Mouse (Mus musculus): ENCODE measurements around the gene Chst14. TPM values are rescaled to one million over a fixed set of nuclear protein-coding genes. Genes with fewer than 3 reads are reported as not detected.

The Chst14 gene
- 26.9 and 29.6 TPM in 2 replicates for polyA plus RNA-seq (2016; fragmentation: Nextera tagmentation; extraction: Ambion mirVana)

- Histone ChIP-seq H3K36me3 (peaks cover 22% of the 10 kb centered on the region), H3K27ac (no peak within 1 kb of the TSS), H3K27me3 (no peaks in the 10 kb centered on the region), H3K9ac (peak within 1 kb of the TSS; percentile 81), H3K4me3 (peak within 1 kb of the TSS; percentile 60), H3K4me2 (replicated peaks) (peak within 1 kb of the TSS; percentile 86), H3K9me3 (replicated peaks) (no peaks in the 10 kb centered on the region), H3K4me1 (peaks cover 38% of the 10 kb centered on the region)
- WGBS: 1% methylated on average over 39 of the region's 47 CpGs
- peak; percentile 83 for ATAC-seq (ENCODE audit: low FRiP score)
Observed at GRCm38 (mm10) chr2:118926361-118926997, at the start of gene Chst14. Chst14 (plus strand) TSS chr2:118926496.

GRCm38 (mm10) chr2:118881019-118881418 lies 45.3 kb upstream of the Chst14 start:
- Histone ChIP-seq H3K27ac (no peak overlapping the region), H3K4me1 (0 out of 2 replicates have a peak, but pooled peaks cover 3% of the 10 kb centered on the region), H3K9ac (no peak overlapping the region), H3K27me3 (peaks cover 17% of the 10 kb centered on the region), H3K4me3 (no peak overlapping the region), H3K4me2 (replicated peaks) (no peak overlapping the region), H3K36me3 (peaks cover 21% of the 10 kb centered on the region), H3K9me3 (replicated peaks) (no peaks in the 10 kb centered on the region)
- ATAC-seq (ENCODE audit: low FRiP score): no peak
- WGBS: 83% methylated on average over 4 of the region's 4 CpGs

GRCm38 (mm10) chr2:118881956-118882355 lies 44.3 kb upstream of the Chst14 start:
- no peak overlapping the region for H3K4me2 ChIP-seq (replicated peaks)
- ATAC-seq (ENCODE audit: low FRiP score): no peak
- H3K27ac ChIP-seq: no peak overlapping the region
- no peak overlapping the region for H3K9ac ChIP-seq
- WGBS: 86% methylated on average over 5 of the region's 5 CpGs
- H3K36me3 ChIP-seq: peaks cover 12% of the 10 kb centered on the region
- H3K27me3 ChIP-seq: peaks cover 24% of the 10 kb centered on the region
- H3K4me1 ChIP-seq: 0 out of 2 replicates have a peak, but pooled peaks cover 3% of the 10 kb centered on the region
- H3K9me3 ChIP-seq (replicated peaks): no peaks in the 10 kb centered on the region
- H3K4me3 ChIP-seq: no peak overlapping the region

- ATAC-seq (ENCODE audit: low FRiP score): peak; percentile 82
- H3K27ac ChIP-seq: no peak overlapping the region
Observed at GRCm38 (mm10) chr2:118882840-118883679, 43.2 kb upstream of the Chst14 start.

GRCm38 (mm10) chr2:118887440-118887839 lies 38.9 kb upstream of the Chst14 start:
- H3K4me1 ChIP-seq: peaks cover 10% of the 10 kb centered on the region
- H3K9me3 ChIP-seq (replicated peaks): no peaks in the 10 kb centered on the region
- no peaks in the 10 kb centered on the region for H3K36me3 ChIP-seq
- no peak overlapping the region for H3K4me3 ChIP-seq
- peak overlapping the region; percentile 25 for H3K4me2 ChIP-seq (replicated peaks)
- ATAC-seq (ENCODE audit: low FRiP score): no peak
- no peak overlapping the region for H3K27ac ChIP-seq
- H3K9ac ChIP-seq: no peak overlapping the region
- WGBS: 71% methylated on average over 13 of the region's 13 CpGs
- H3K27me3 ChIP-seq: peaks cover 38% of the 10 kb centered on the region

More at GRCm38 (mm10) chr2:118882840-118883679, 43.2 kb upstream of the Chst14 start:
- H3K9ac ChIP-seq: peak overlapping the region; percentile 50
- peak overlapping the region; percentile 67 for H3K4me2 ChIP-seq (replicated peaks)
- H3K27me3 ChIP-seq: peaks cover 28% of the 10 kb centered on the region
- H3K9me3 ChIP-seq (replicated peaks): no peaks in the 10 kb centered on the region
- WGBS: 2% methylated on average over 32 of the region's 32 CpGs
- H3K4me3 ChIP-seq: peak overlapping the region; percentile 33
- H3K36me3 ChIP-seq: peaks cover 4% of the 10 kb centered on the region
- peaks cover 8% of the 10 kb centered on the region for H3K4me1 ChIP-seq

GRCm38 (mm10) chr2:118887845-118888548 lies 38.3 kb upstream of the Chst14 start:
- 0 out of 2 replicates have a peak, but pooled peaks have one; percentile 42 for ATAC-seq (ENCODE audit: low FRiP score)
- Histone ChIP-seq H3K27me3 (peaks cover 43% of the 10 kb centered on the region), H3K9me3 (replicated peaks) (no peaks in the 10 kb centered on the region), H3K36me3 (no peaks in the 10 kb centered on the region), H3K4me2 (replicated peaks) (peak overlapping the region; percentile 25), H3K9ac (no peak overlapping the region), H3K4me1 (peaks cover 10% of the 10 kb centered on the region), H3K27ac (no peak overlapping the region), H3K4me3 (no peak overlapping the region)
- WGBS: 32% methylated on average over 14 of the region's 14 CpGs

GRCm38 (mm10) chr2:118891173-118891572 lies 35.1 kb upstream of the Chst14 start:
- Histone ChIP-seq H3K9me3 (replicated peaks) (no peaks in the 10 kb centered on the region), H3K4me2 (replicated peaks) (no peak overlapping the region), H3K4me1 (peaks cover 9% of the 10 kb centered on the region), H3K4me3 (no peak overlapping the region), H3K36me3 (no peaks in the 10 kb centered on the region), H3K9ac (no peak overlapping the region), H3K27me3 (peaks cover 57% of the 10 kb centered on the region), H3K27ac (no peak overlapping the region)
- no peak for ATAC-seq (ENCODE audit: low FRiP score)
- WGBS: 89% methylated on average over 4 of the region's 4 CpGs

GRCm38 (mm10) chr2:118895990-118896913 lies 30.0 kb upstream of the Chst14 start:
- ATAC-seq (ENCODE audit: low FRiP score): 0 out of 2 replicates have a peak, but pooled peaks have one; percentile 1
- peak overlapping the region; percentile 44 for H3K9ac ChIP-seq
- peaks cover 35% of the 10 kb centered on the region for H3K4me1 ChIP-seq
- H3K4me2 ChIP-seq (replicated peaks): peak overlapping the region; percentile 71
- WGBS: under 1% methylated on average over 37 of the region's 38 CpGs
- no peaks in the 10 kb centered on the region for H3K36me3 ChIP-seq
- no peak overlapping the region for H3K27ac ChIP-seq
- H3K4me3 ChIP-seq: peak overlapping the region; percentile 34
- peaks cover 92% of the 10 kb centered on the region for H3K27me3 ChIP-seq
- H3K9me3 ChIP-seq (replicated peaks): no peaks in the 10 kb centered on the region

GRCm38 (mm10) chr2:118896914-118897291 lies 29.4 kb upstream of the Chst14 start:
- H3K9me3 ChIP-seq (replicated peaks): no peaks in the 10 kb centered on the region
- H3K9ac ChIP-seq: peak overlapping the region; percentile 44
- no peak overlapping the region for H3K27ac ChIP-seq
- no peak for ATAC-seq (ENCODE audit: low FRiP score)
- 1% methylated on average over 13 of the region's 13 CpGs for WGBS
- peak overlapping the region; percentile 34 for H3K4me3 ChIP-seq
- H3K36me3 ChIP-seq: no peaks in the 10 kb centered on the region
- H3K4me2 ChIP-seq (replicated peaks): peak overlapping the region; percentile 71
- peaks cover 35% of the 10 kb centered on the region for H3K4me1 ChIP-seq
- H3K27me3 ChIP-seq: peaks cover 85% of the 10 kb centered on the region

- Histone ChIP-seq H3K4me3 (peak overlapping the region; percentile 34), H3K4me1 (peaks cover 35% of the 10 kb centered on the region), H3K36me3 (no peaks in the 10 kb centered on the region), H3K4me2 (replicated peaks) (peak overlapping the region; percentile 71), H3K9ac (no peak overlapping the region; the same call in 1 of the 2 replicates), H3K27me3 (peaks cover 81% of the 10 kb centered on the region), H3K27ac (no peak overlapping the region), H3K9me3 (replicated peaks) (no peaks in the 10 kb centered on the region)
- 3% methylated on average over 7 of the region's 7 CpGs for WGBS
- ATAC-seq (ENCODE audit: low FRiP score): no peak
Observed at GRCm38 (mm10) chr2:118897392-118897791, 28.9 kb upstream of the Chst14 start.

GRCm38 (mm10) chr2:118897808-118898207 lies 28.5 kb upstream of the Chst14 start:
- WGBS: 0% methylated on average over 11 of the region's 11 CpGs
- no peak overlapping the region for H3K27ac ChIP-seq
- H3K4me3 ChIP-seq: no peak overlapping the region
- no peak for ATAC-seq (ENCODE audit: low FRiP score)
- no peak overlapping the region for H3K9ac ChIP-seq
- H3K4me1 ChIP-seq: peaks cover 37% of the 10 kb centered on the region
- no peaks in the 10 kb centered on the region for H3K36me3 ChIP-seq
- peaks cover 78% of the 10 kb centered on the region for H3K27me3 ChIP-seq
- no peaks in the 10 kb centered on the region for H3K9me3 ChIP-seq (replicated peaks)
- H3K4me2 ChIP-seq (replicated peaks): peak overlapping the region; percentile 13
